Mouse (Mus musculus) small intestine, adult 2 months (tissue): Measurements from ENCODE around the gene Dclre1b.

Source experiments
- CTCF ChIP-seq: fragments of 200-500 bp; IDR thresholded peaks from 2 replicates; pipeline ENCODE4 v1.5.1; 2012; ENCODE audit warnings: low read depth, mild to moderate bottlenecking, control low read depth, inconsistent platforms, low read length, moderate library complexity, mixed read lengths; ENCODE audit not compliant: insufficient replicate concordance, insufficient read length; ENCODE audit errors: extremely low read depth
- POLR2A ChIP-seq: fragments of 200-500 bp; IDR thresholded peaks from 2 replicates; pipeline ENCODE4 v1.6.1; 2012; ENCODE audit warnings: low read depth, mild to moderate bottlenecking, control low read depth, inconsistent platforms, low read length, moderate library complexity

GRCm38 (mm10) chr3:103810967-103811366 lies 1.7 kb upstream of the Dclre1b start:
- TF ChIP-seq POLR2A = no peak
- no peak for TF ChIP-seq CTCF
